Mouse (Mus musculus) hindbrain, embryonic 13.5 days (tissue): ENCODE data around the gene G430095P16Rik. TPM values are rescaled to one million over a fixed set of nuclear protein-coding genes. Genes with fewer than 3 reads are reported as not detected.

Experiments used
- ATAC-seq: fragments of 200-750 bp; cut with Nextera tagmentation; 2 replicates; pipeline ENCODE4 v1.8.0; 2017; ENCODE audit warnings: moderate TSS enrichment; ENCODE audit not compliant: low FRiP score
- H3K27ac ChIP-seq: fragments of 300-500 bp; sonication (generic); 2 replicates; pipeline ENCODE4 v1.5.1; 2015; ENCODE audit warnings: inconsistent platforms, mild to moderate bottlenecking, moderate library complexity
- H3K27me3 ChIP-seq: fragments of 300-500 bp; sonication (generic); 2 replicates; pipeline ENCODE4 v1.6.1; 2015; ENCODE audit warnings: mild to moderate bottlenecking, inconsistent platforms
- H3K36me3 ChIP-seq: fragments of 300-500 bp; sonication (generic); 2 replicates; pipeline ENCODE4 v1.6.1; 2015; ENCODE audit warnings: mild to moderate bottlenecking, inconsistent platforms
- H3K4me1 ChIP-seq: fragments of 300-500 bp; sonication (generic); replicated peaks from 2 replicates; pipeline ENCODE4 v1.6.1; 2015; ENCODE audit warnings: inconsistent platforms
- H3K4me2 ChIP-seq: fragments of 300-500 bp; sonication (generic); 2 replicates; pipeline ENCODE4 v1.6.1; 2015; ENCODE audit warnings: inconsistent platforms, mild to moderate bottlenecking, moderate library complexity
- H3K4me3 ChIP-seq: fragments of 300-500 bp; sonication (generic); 2 replicates; pipeline ENCODE4 v1.5.1; 2015; ENCODE audit warnings: mild to moderate bottlenecking, inconsistent platforms
- H3K9ac ChIP-seq: fragments of 300-500 bp; sonication (generic); 2 replicates; pipeline ENCODE4 v1.6.1; 2015; ENCODE audit warnings: mild to moderate bottlenecking, inconsistent platforms
- H3K9me3 ChIP-seq: fragments of 300-500 bp; sonication (generic); 2 replicates; pipeline ENCODE4 v1.6.1; 2016; ENCODE audit warnings: inconsistent platforms
- WGBS: fragments of 180-500 bp; shearing (Covaris S2); methylation state at CpG from one replicate; pipeline ENCODE4 v1.1.7; 2015; 5-methylcytosine and 5-hydroxymethylcytosine counted together
- polyA plus RNA-seq: library from polyadenylated mRNA; unstranded; fragments of >200 nt; fragmentation: Nextera tagmentation; extraction: Ambion mirVana; gene quantifications from 2 replicates; pipeline ENCODE4 v1.2.1, GENCODE M21; 2015

Gene G430095P16Rik
- polyA plus RNA-seq, 1 experiment from 2014 or later: 1.0 TPM

DNA sequence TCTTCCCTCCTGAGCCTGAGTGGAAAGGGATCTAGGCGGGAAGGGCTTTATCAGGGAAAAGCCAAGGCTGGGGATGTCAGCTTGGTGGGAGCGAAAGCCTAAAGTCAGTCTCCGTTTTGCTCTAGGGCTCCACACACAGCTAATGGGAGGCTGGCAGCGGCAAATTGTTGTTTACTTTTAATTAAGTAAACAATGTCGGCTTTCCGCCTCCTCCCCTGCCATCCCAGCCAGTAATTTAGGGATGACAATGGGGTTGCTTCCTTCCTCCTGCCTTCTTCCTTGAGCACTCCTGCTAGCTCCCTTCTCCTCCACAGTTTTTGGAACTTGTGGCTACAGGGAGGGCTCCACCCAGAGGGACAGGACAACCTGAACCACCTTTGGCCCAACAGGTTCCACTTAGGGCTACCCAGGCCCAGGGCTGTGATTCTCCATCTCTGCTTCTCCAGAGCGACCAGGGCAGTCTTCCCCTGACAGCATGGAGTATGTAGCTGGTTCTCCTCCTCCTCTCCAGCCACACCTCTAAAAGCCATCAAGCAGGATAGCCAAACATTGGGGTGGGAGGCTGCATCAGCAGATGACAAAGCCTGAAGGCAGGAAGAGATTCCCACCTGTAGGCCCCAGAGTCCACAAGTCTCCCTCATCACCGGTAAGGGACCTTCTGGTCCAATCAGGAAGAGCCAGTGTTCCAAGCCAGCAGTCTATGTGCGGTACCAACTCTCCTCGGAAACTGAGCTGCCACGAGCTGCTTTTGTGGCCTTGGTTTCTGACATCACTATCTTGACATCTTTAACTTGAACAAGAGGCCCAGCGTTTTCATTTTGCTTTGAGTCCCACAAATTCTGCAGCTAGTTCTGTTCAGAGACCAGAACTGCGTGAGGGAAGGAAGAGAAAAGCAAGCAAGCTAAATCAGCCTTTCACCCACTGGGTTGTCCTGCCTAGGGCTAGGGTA lies 18.4 kb downstream of the G430095P16Rik start:
- H3K9ac ChIP-seq: 0 out of 2 replicates have a peak overlapping the region, but pooled peaks have one; percentile 9
- ATAC-seq: no peak
- H3K27ac ChIP-seq: peak overlapping the region; percentile 75; the same call in 1 of the 2 replicates

DNA sequence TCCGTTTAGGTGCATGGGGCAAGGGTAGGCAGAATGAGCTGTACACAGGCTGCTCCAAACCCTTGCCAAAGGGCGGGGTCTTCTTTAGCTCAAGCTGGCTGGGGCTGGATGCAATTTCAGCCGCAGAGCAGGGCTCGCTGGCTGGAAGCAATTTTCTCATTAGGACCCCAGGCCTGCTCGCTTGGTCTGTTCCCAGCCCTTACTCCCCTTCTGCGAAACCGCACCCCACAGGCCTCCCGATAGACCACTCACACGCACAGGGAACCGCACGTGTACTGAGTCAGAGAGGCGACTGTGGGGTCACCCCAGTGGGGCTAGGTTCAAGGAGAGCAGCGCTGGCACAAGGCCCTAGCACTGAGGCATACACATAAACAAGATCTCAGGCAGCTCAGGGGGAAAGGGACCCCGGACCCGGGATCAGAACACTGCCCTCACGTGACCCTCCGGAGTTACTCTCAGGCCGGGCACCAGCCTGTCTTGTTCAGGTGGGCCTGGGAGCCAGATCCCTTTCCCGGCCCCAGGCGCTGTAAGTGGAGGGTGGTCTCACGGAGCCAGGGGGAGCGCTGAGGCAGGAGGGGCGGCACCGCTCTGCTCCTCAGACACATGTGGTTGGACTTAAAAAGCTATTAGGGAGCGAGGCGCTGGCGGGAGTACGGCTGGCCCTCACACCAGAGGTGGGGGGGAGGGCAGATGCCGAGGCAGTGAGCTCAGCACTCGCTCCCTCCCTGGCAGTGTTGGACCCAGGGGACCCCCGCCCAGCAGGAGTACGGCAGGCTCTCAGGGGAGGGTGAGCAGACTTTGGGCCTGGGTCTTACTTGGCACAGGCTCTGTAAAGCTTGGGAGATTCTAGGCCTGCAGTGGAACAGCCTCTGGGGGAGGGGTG lies 19.6 kb downstream of the G430095P16Rik start:
- Histone ChIP-seq H3K9ac (peak overlapping the region; percentile 60), H3K4me3 (0 out of 2 replicates have a peak overlapping the region, but pooled peaks have one; percentile 3), H3K27ac (peak overlapping the region; percentile 75), H3K4me1 (peaks cover 98% of the 10 kb centered on the region), H3K4me2 (peak overlapping the region; percentile 33), H3K9me3 (no peaks in the 10 kb centered on the region), H3K36me3 (no peaks in the 10 kb centered on the region), H3K27me3 (peaks cover 100% of the 10 kb centered on the region)
- WGBS: 4% methylated on average over 32 of the region's 32 CpGs
- peak; percentile 30 for ATAC-seq

More for the DNA sequence above, 18.4 kb downstream of the G430095P16Rik start:
- WGBS: 27% methylated on average over 13 of the region's 13 CpGs
- Histone ChIP-seq H3K9me3 (no peaks in the 10 kb centered on the region), H3K4me2 (no peak overlapping the region), H3K36me3 (no peaks in the 10 kb centered on the region), H3K27me3 (peaks cover 100% of the 10 kb centered on the region), H3K4me1 (peaks cover 95% of the 10 kb centered on the region), H3K4me3 (no peak overlapping the region)

DNA sequence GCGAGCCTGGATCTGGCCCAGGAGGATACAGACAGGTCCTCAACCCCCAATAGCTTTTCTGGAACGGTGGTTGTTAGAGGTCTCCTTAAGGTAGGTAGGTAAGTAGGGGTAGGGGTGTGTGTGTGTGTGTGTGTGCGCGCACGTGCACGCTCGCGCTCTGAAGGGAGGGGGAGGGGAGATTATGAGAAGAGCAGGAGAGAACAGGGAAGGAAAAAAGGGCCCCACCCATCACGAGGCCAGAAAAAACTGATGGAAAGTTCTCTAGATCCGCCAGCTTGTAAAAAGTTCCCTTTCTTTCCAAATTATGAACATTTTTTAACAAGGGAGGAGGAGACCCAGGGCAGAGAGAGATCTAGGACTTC lies 20.2 kb downstream of the G430095P16Rik start:
- Histone ChIP-seq H3K27me3 (peaks cover 99% of the 10 kb centered on the region), H3K36me3 (no peaks in the 10 kb centered on the region), H3K9ac (peak overlapping the region; percentile 60; the same call in 1 of the 2 replicates), H3K4me2 (peak overlapping the region; percentile 33), H3K4me3 (no peak overlapping the region), H3K4me1 (peaks cover 93% of the 10 kb centered on the region), H3K9me3 (no peaks in the 10 kb centered on the region), H3K27ac (peak overlapping the region; percentile 75)
- ATAC-seq: no peak; the same call in 1 of the 2 replicates
- WGBS: 5% methylated on average over 10 of the region's 10 CpGs

DNA sequence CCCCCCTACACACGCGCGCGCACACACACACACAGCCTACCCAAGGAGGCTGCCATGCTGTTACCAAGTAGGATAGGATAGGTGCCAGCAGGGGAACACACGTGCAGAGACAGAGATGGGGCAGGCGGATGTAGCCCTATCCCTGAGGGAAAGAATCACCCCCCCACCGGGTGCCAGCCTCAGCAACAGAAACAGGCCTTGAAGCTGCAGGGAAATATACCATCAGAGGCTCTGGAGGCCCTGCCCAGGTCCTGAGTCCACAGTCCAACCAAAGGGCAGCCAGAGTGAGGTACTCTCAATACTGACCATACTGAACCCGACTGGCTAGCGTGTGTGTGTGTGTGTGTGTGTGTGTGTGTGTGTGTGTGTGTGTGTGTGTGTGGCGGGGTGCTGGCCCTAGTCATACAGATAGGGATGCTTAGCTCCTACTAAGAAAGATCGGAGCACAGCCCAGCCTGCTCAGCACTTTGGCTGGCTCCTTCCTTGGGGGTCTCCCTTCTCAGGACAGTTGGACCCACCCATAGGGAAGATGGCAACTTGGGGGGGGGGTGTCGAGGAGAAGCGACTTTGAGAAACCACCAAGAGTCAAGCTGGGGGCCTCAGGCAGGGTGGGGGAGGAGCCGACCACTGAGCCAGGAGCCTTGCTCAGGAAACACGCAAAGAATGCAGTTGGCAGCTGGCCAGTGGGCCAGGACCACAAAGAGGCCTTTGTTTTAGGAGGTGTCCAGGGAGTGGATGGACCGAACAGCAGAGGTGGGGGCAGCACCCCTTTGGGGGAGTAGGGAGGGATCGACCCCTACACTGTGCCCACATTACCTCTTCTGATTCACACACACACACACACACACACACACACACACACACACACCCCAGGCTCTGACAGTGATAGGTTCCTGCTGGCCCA lies 21.0 kb downstream of the G430095P16Rik start:
- Histone ChIP-seq H3K9me3 (no peaks in the 10 kb centered on the region), H3K27me3 (peaks cover 99% of the 10 kb centered on the region), H3K4me1 (peaks cover 86% of the 10 kb centered on the region), H3K27ac (peak overlapping the region; percentile 75), H3K4me2 (peak overlapping the region; percentile 33), H3K9ac (peak overlapping the region; percentile 49; the same call in 1 of the 2 replicates), H3K4me3 (no peak overlapping the region), H3K36me3 (no peaks in the 10 kb centered on the region)
- WGBS: 4% methylated on average over 15 of the region's 17 CpGs
- peak; percentile 65 for ATAC-seq

DNA sequence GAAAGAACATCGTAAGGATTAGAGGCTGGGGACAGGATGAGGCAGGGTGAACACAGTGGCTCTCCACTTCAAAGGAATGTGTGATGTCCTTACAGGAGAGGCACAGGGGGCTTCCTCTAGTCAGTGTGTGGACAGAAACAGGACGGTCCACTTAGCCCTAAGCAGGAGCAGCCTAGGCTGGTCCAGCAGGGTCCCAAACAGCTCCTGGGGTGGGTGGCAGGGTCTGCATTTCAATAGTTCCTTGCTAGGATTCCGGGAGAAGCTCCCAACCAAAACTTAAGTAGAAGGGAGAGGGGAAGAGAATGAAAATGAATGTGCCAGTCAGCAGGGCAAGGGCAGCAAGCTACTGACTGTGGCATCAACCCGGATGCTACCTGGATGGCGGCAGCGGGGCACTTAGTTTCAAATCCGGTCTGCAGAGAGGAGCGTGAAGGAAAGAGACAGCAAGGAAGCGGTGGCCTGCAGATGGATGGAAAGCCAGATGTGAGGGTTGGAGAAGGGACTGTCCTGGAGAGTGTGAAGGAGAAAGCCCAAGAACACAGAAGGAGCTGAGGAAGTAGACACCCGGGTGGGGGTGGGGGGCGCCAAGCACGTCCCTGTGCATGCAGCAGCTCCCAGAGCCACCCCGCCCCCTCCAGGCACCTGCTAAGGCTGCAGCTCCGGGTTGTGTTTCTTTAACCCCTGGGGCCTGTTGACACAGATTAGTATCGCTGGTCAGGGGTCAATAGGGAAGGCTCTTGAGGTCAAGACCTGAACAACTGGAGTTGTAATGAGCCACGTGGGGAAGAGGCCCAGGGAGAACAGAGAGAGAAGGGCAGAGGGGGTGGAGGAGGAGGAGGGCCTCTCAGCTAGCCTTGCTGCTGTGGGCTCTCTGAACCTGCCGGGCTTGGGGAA lies 22.5 kb downstream of the G430095P16Rik start:
- no peaks in the 10 kb centered on the region for H3K36me3 ChIP-seq
- 6% methylated on average over 17 of the region's 17 CpGs for WGBS
- peak overlapping the region; percentile 75 for H3K27ac ChIP-seq
- H3K9me3 ChIP-seq: no peaks in the 10 kb centered on the region
- H3K4me1 ChIP-seq: peaks cover 78% of the 10 kb centered on the region
- H3K4me3 ChIP-seq: no peak overlapping the region
- no peak for ATAC-seq
- peak overlapping the region; percentile 56; the same call in 1 of the 2 replicates for H3K9ac ChIP-seq
- H3K27me3 ChIP-seq: peaks cover 99% of the 10 kb centered on the region
- H3K4me2 ChIP-seq: no peak overlapping the region

DNA sequence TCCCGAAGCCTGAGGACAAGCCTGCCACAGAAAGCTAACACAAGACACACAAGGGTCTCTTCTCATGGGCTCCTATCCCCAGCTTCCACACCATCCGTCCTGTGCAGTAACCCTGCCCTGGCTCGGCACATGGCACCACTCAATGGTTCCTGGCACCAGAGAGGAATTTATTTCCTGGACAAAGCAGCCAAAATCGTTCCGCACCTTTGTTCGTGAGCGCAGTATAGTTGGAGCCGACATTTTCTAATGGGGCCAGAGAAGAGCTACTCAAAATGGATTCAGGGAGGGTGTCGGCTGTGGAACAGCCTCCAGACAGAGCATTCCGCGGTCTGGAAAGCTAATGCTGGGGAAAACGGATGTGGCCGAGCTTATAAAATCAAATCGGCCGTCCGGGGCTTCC lies 26.7 kb downstream of the G430095P16Rik start:
- Histone ChIP-seq H3K4me3 (no peak overlapping the region), H3K4me1 (peaks cover 66% of the 10 kb centered on the region), H3K27me3 (peaks cover 99% of the 10 kb centered on the region), H3K4me2 (no peak overlapping the region), H3K27ac (peak overlapping the region; percentile 45), H3K36me3 (no peaks in the 10 kb centered on the region), H3K9me3 (no peaks in the 10 kb centered on the region), H3K9ac (no peak overlapping the region; the same call in 1 of the 2 replicates)
- 69% methylated on average over 16 of the region's 16 CpGs for WGBS
- no peak for ATAC-seq

DNA sequence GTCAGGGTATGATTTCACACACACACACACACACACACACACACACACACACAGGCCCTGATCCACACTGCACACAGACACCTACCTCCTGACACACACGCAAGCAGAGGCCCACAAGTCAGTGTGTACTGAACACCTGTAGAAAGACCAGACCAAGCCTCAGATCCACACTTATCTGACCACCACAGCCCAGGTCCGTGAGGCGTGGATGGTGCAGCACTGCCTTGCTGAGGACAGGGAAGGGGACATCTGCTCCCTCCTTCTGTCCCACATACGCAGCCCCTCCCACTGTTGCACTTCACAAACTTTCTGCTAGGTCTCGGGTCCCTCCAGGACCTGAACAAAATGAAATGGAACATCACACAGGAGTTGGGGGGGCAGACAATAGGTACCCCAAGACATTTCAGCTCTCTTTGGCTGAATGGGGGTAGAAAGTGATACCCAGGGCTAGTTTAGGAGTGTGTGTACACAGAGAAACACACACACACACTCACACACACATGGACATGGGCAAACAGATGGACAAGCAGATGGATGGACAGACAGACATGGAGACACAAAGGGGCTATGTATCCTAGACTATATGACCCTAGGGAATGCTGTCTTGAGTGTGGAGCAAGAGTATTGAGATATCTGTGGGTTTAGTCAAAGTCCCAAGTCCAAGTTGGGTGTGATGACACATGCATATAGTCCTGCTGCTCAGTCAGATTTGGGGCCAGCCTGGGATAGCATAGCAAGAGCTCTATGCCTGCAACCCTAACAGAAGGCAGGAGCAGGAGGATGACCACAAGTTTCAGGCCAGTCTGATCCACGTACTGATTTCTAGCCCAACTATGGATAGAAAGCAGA lies 30.2 kb downstream of the G430095P16Rik start:
- Histone ChIP-seq H3K4me2 (no peak overlapping the region), H3K9me3 (no peaks in the 10 kb centered on the region), H3K27ac (no peak overlapping the region), H3K27me3 (peaks cover 95% of the 10 kb centered on the region), H3K4me3 (no peak overlapping the region), H3K36me3 (no peaks in the 10 kb centered on the region), H3K9ac (peak overlapping the region; percentile 55; the same call in 1 of the 2 replicates), H3K4me1 (peaks cover 43% of the 10 kb centered on the region)
- no peak for ATAC-seq
- 78% methylated on average over 6 of the region's 6 CpGs for WGBS

DNA sequence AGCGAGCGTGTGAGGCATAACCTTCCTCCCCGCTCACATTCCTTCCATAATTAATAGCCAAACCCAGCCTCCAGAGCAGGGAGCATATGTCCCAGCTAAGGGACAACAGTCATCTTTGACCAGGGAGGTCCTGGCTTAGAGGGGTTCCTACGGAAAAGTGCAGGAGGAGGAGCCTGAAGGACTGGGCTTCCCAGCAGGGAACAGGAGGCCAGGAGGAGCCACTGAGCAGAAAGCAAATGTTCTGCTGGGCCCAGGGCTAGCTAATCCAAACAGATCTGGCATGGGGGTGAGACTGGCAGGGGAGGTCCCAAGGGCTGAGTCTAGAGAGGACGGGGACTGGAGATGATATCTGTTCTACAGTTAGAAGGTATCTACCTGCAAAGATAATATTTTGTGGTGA lies 34.7 kb downstream of the G430095P16Rik start:
- Histone ChIP-seq H3K36me3 (no peaks in the 10 kb centered on the region), H3K4me2 (no peak overlapping the region), H3K9me3 (no peaks in the 10 kb centered on the region), H3K27ac (no peak overlapping the region), H3K27me3 (peaks cover 93% of the 10 kb centered on the region), H3K4me1 (peaks cover 34% of the 10 kb centered on the region), H3K4me3 (no peak overlapping the region), H3K9ac (no peak overlapping the region)
- 38% methylated on average over 5 of the region's 5 CpGs for WGBS
- no peak for ATAC-seq

DNA sequence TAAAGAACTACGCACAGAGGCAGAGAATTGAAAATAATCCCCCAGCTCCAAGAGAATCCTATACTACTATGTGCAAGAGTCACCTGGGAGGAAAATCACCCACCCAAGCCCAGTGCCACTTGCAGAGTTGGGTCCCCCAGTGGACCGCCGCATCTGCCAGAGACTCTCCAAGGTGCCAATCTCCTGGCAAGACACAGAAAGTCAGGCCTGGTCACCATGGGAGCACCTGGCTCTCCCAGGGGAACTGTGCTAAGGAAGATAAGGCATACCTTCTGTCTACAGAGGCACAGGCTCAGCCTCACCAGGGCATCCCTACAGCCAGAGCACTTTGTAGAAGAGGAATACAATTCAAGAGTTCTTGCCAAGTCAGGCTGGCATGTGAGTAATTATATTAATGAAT lies 35.5 kb downstream of the G430095P16Rik start:
- Histone ChIP-seq H3K36me3 (no peaks in the 10 kb centered on the region), H3K27ac (no peak overlapping the region), H3K9ac (no peak overlapping the region), H3K4me3 (no peak overlapping the region), H3K9me3 (no peaks in the 10 kb centered on the region), H3K4me2 (no peak overlapping the region), H3K4me1 (peaks cover 26% of the 10 kb centered on the region), H3K27me3 (peaks cover 93% of the 10 kb centered on the region)
- ATAC-seq: no peak
- WGBS: 95% methylated on average over 3 of the region's 3 CpGs

DNA sequence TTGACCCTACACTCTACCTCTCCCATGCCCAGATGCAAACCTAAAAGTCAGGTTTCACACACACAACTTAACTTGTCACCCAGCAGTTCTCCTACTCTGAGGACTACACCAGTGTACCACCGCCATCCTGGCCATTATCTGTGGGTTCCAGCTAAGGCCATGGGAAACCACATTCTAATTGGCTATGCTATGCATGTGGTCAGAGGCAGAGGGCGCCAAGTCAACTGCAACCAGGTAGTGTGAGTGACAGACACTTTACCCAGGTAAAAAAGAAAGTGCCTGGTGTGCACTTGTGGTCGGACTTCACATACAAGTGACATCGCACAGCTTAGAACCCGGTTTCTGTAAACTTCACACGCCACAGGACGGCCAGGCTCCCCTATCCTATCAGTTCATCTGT lies 36.3 kb downstream of the G430095P16Rik start:
- ATAC-seq: no peak
- Histone ChIP-seq H3K4me1 (peaks cover 29% of the 10 kb centered on the region), H3K4me3 (no peak overlapping the region), H3K9ac (no peak overlapping the region), H3K27ac (no peak overlapping the region), H3K27me3 (peaks cover 93% of the 10 kb centered on the region), H3K9me3 (no peaks in the 10 kb centered on the region), H3K36me3 (no peaks in the 10 kb centered on the region), H3K4me2 (no peak overlapping the region)
- 71% methylated on average over 7 of the region's 7 CpGs for WGBS
